Mouse (Mus musculus) ES-E14 (cell line): Measurements from ENCODE around the gene Pax5.

ENCODE experiments used
- CHD2 ChIP-seq: IDR thresholded peaks from 2 replicates; pipeline ENCODE4 v1.6.1; 2014; ENCODE audit warnings: mild to moderate bottlenecking, low read depth, low read length, inconsistent platforms
- HCFC1 ChIP-seq: IDR thresholded peaks from 2 replicates; pipeline ENCODE4 v1.6.1; 2012; ENCODE audit warnings: low read length, inconsistent platforms, borderline replicate concordance; ENCODE audit not compliant: insufficient read depth
- MAFK ChIP-seq: IDR thresholded peaks from 2 replicates; pipeline ENCODE4 v1.6.1; 2014; ENCODE audit warnings: mild to moderate bottlenecking, low read depth, low read length, inconsistent platforms; ENCODE audit not compliant: insufficient read depth
- ZNF384 ChIP-seq: IDR thresholded peaks from 2 replicates; pipeline ENCODE4 v1.6.1; 2012; ENCODE audit warnings: low read depth, low read length, inconsistent platforms

DNA sequence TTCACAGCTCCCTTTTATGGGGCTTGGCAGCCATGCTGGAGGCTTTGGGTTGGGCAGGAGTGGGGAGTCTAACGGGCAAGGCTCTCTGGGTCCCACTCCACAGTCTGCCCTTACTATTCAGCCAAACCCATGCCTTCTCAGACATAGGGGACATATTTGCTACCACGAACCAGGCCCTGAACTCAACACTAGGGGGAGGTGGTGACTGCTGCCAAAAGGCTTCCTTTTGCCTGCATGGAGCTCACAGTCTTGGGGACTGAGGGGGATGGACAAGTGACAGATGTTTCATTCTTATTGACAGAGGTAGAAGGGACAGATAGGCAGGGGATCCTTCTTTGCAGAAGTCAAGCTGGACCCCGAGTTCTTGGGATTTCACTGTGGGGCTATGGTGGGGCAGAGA is 42.1 kb downstream of the Pax5 start:
- no peak for TF ChIP-seq ZNF384
- TF ChIP-seq MAFK: no peak
- no peak for TF ChIP-seq HCFC1
- no peak for TF ChIP-seq CHD2
